Mouse (Mus musculus) hindbrain, embryonic 11.5 days (tissue): Measurements from ENCODE around the gene Ncapd2. TPM values are rescaled to one million over a fixed set of nuclear protein-coding genes. Genes with fewer than 3 reads are reported as not detected.

ENCODE experiments used
- ATAC-seq: fragments of 200-750 bp; cut with Nextera tagmentation; 2 replicates; pipeline ENCODE4 v1.8.0; 2017; ENCODE audit warnings: mild to moderate bottlenecking, moderate TSS enrichment, moderate library complexity; ENCODE audit not compliant: low FRiP score
- DNase-seq: peaks from one replicate; pipeline ENCODE4 v3.0.0-alpha.2; 2015; ENCODE audit warnings: low spot score
- H3K27ac ChIP-seq: fragments of 300-500 bp; sonication (generic); 2 replicates; pipeline ENCODE4 v1.5.1; 2014; ENCODE audit warnings: mild to moderate bottlenecking, low read depth, low read length
- H3K27me3 ChIP-seq: fragments of 300-500 bp; sonication (generic); 2 replicates; pipeline ENCODE4 v1.6.1; 2014; ENCODE audit warnings: mild to moderate bottlenecking, low read length, moderate library complexity, mixed read lengths; ENCODE audit not compliant: control insufficient read depth, insufficient read depth
- H3K36me3 ChIP-seq: fragments of 300-500 bp; sonication (generic); 2 replicates; pipeline ENCODE4 v1.6.1; 2014; ENCODE audit warnings: mild to moderate bottlenecking, low read length, moderate library complexity, mixed read lengths; ENCODE audit not compliant: control insufficient read depth, insufficient read depth
- H3K4me1 ChIP-seq: fragments of 300-500 bp; sonication (generic); replicated peaks from 2 replicates; pipeline ENCODE4 v1.6.1; 2014; ENCODE audit warnings: low read length, mixed read lengths; ENCODE audit not compliant: control insufficient read depth, insufficient read depth
- H3K4me2 ChIP-seq: fragments of 300-500 bp; sonication (generic); replicated peaks from 2 replicates; pipeline ENCODE4 v1.6.1; 2014; ENCODE audit warnings: mild to moderate bottlenecking, low read depth, low read length
- H3K4me3 ChIP-seq: fragments of 300-500 bp; sonication (generic); 2 replicates; pipeline ENCODE4 v1.5.1; 2014; ENCODE audit warnings: low read depth, low read length
- H3K9ac ChIP-seq: fragments of 300-500 bp; sonication (generic); 2 replicates; pipeline ENCODE4 v1.6.1; 2014; ENCODE audit warnings: low read depth, low read length
- H3K9me3 ChIP-seq: fragments of 300-500 bp; sonication (generic); 2 replicates; pipeline ENCODE4 v1.6.1; 2016; ENCODE audit warnings: low read length; ENCODE audit not compliant: control insufficient read depth
- WGBS: fragments of 180-500 bp; shearing (Covaris S2); extraction: QIAGEN DNeasy Blood & Tissue Kit; methylation state at CpG from one replicate; pipeline ENCODE4 v1.1.7; 2014; 5-methylcytosine and 5-hydroxymethylcytosine counted together
- polyA plus RNA-seq: library from polyadenylated mRNA; unstranded; fragments of >200 nt; fragmentation: Nextera tagmentation; extraction: Ambion mirVana; gene quantifications from 2 replicates; pipeline ENCODE4 v1.2.1, GENCODE M21; 2014

The Ncapd2 gene
- polyA plus RNA-seq, result 109 and 110 TPM in 2 replicates

GRCm38 (mm10) chr6:125191332-125192015, at the start of gene Ncapd2, which contains the start of gene Mrpl51:
Gene Ncapd2, minus strand, starts transcription at chr6:125191701.
Gene Mrpl51, plus strand, starts transcription at chr6:125191801.
- Histone ChIP-seq H3K4me2 (peak within 1 kb of the TSS; percentile 57), H3K9ac (peak within 1 kb of the TSS; percentile 77), H3K4me3 (peak within 1 kb of the TSS; percentile 56), H3K4me1 (peaks cover 3% of the 10 kb centered on the region; the same call in 1 of the 2 replicates), H3K27me3 (no peaks in the 10 kb centered on the region), H3K36me3 (0 out of 2 replicates have a peak, but pooled peaks cover 14% of the 10 kb centered on the region), H3K9me3 (no peaks in the 10 kb centered on the region), H3K27ac (peak within 1 kb of the TSS; percentile 96)
- ATAC-seq (peak; percentile 95), DNase-seq (peak; percentile 99)
- under 1% methylated on average over 54 of the region's 54 CpGs for WGBS

- H3K36me3 ChIP-seq, result no peaks in the 10 kb centered on the region
- H3K27ac ChIP-seq, result no peak overlapping the region
- DNase-seq, result no peak
- no peak overlapping the region for H3K9ac ChIP-seq
- no peak overlapping the region for H3K4me3 ChIP-seq
- H3K4me2 ChIP-seq, result no peak overlapping the region
- WGBS, result 87% methylated on average over 5 of the region's 5 CpGs
- H3K9me3 ChIP-seq, result no peaks in the 10 kb centered on the region
- no peaks in the 10 kb centered on the region for H3K4me1 ChIP-seq
- no peaks in the 10 kb centered on the region for H3K27me3 ChIP-seq
- ATAC-seq, result no peak
Measured at GRCm38 (mm10) chr6:125240617-125241016, 49.1 kb upstream of the Ncapd2 start.

- Histone ChIP-seq H3K9ac (no peak overlapping the region), H3K9me3 (no peaks in the 10 kb centered on the region), H3K4me3 (no peak overlapping the region), H3K36me3 (no peaks in the 10 kb centered on the region), H3K4me2 (no peak overlapping the region), H3K27ac (no peak overlapping the region), H3K4me1 (no peaks in the 10 kb centered on the region), H3K27me3 (no peaks in the 10 kb centered on the region)
- DNase-seq (no peak), ATAC-seq (no peak)
- 92% methylated on average over 5 of the region's 5 CpGs for WGBS
Measured at GRCm38 (mm10) chr6:125239547-125239946, 48.0 kb upstream of the Ncapd2 start.

GRCm38 (mm10) chr6:125238396-125238795, 46.9 kb upstream of the Ncapd2 start:
- Histone ChIP-seq H3K27me3 (no peaks in the 10 kb centered on the region), H3K4me3 (no peak overlapping the region), H3K9ac (no peak overlapping the region), H3K27ac (no peak overlapping the region), H3K9me3 (no peaks in the 10 kb centered on the region), H3K4me1 (no peaks in the 10 kb centered on the region), H3K36me3 (no peaks in the 10 kb centered on the region), H3K4me2 (no peak overlapping the region)
- DNase-seq (no peak), ATAC-seq (no peak)
- 88% methylated on average over 6 of the region's 6 CpGs for WGBS

GRCm38 (mm10) chr6:125237421-125237820, 45.9 kb upstream of the Ncapd2 start:
- WGBS, result 84% methylated on average over 4 of the region's 4 CpGs
- DNase-seq, result no peak
- H3K9ac ChIP-seq, result no peak overlapping the region
- no peak overlapping the region for H3K4me3 ChIP-seq
- H3K4me2 ChIP-seq, result no peak overlapping the region
- no peaks in the 10 kb centered on the region for H3K4me1 ChIP-seq
- H3K27me3 ChIP-seq, result no peaks in the 10 kb centered on the region
- H3K36me3 ChIP-seq, result no peaks in the 10 kb centered on the region
- no peak for ATAC-seq
- H3K9me3 ChIP-seq, result no peaks in the 10 kb centered on the region
- H3K27ac ChIP-seq, result no peak overlapping the region

- ATAC-seq (no peak), DNase-seq (no peak)
- Histone ChIP-seq H3K27me3 (no peaks in the 10 kb centered on the region), H3K9ac (no peak within 1 kb of the TSS), H3K4me3 (no peak within 1 kb of the TSS), H3K27ac (no peak within 1 kb of the TSS), H3K36me3 (no peaks in the 10 kb centered on the region), H3K4me2 (no peak within 1 kb of the TSS), H3K4me1 (peaks cover under 1% of the 10 kb centered on the region; the same call in 1 of the 2 replicates), H3K9me3 (no peaks in the 10 kb centered on the region)
- WGBS, result 23% methylated on average over 6 of the region's 6 CpGs
Measured at GRCm38 (mm10) chr6:125236782-125237181, 45.3 kb upstream of the Ncapd2 start, which contains the start of gene Cd27. Gene Cd27, minus strand, starts transcription at chr6:125237010.

- DNase-seq (no peak), ATAC-seq (no peak)
- H3K9ac ChIP-seq, result no peak overlapping the region
- 56% methylated on average over 6 of the region's 6 CpGs for WGBS
- H3K4me3 ChIP-seq, result no peak overlapping the region
- H3K27ac ChIP-seq, result no peak overlapping the region
- no peak overlapping the region for H3K4me2 ChIP-seq
- H3K27me3 ChIP-seq, result no peaks in the 10 kb centered on the region
- H3K9me3 ChIP-seq, result no peaks in the 10 kb centered on the region
- peaks cover 3% of the 10 kb centered on the region; the same call in 1 of the 2 replicates for H3K4me1 ChIP-seq
- no peaks in the 10 kb centered on the region for H3K36me3 ChIP-seq
Measured at GRCm38 (mm10) chr6:125236341-125236740, 44.8 kb upstream of the Ncapd2 start.

GRCm38 (mm10) chr6:125234520-125234828, 43.0 kb upstream of the Ncapd2 start:
- WGBS, result 83% methylated on average over 5 of the region's 5 CpGs
- H3K36me3 ChIP-seq, result no peaks in the 10 kb centered on the region
- peaks cover 3% of the 10 kb centered on the region; the same call in 1 of the 2 replicates for H3K4me1 ChIP-seq
- no peak overlapping the region for H3K27ac ChIP-seq
- no peak overlapping the region for H3K4me2 ChIP-seq
- no peaks in the 10 kb centered on the region for H3K27me3 ChIP-seq
- no peak for DNase-seq
- H3K4me3 ChIP-seq, result no peak overlapping the region
- H3K9ac ChIP-seq, result no peak overlapping the region
- H3K9me3 ChIP-seq, result no peaks in the 10 kb centered on the region
- no peak for ATAC-seq
